Mouse (Mus musculus): ENCODE results near the gene Tnnc2. TPM values are rescaled to one million over a fixed set of nuclear protein-coding genes. Genes with fewer than 3 reads are reported as not detected.

Gene Tnnc2
- polyA plus RNA-seq, 1 experiment from 2014 or later, result 51.1 TPM

DNA sequence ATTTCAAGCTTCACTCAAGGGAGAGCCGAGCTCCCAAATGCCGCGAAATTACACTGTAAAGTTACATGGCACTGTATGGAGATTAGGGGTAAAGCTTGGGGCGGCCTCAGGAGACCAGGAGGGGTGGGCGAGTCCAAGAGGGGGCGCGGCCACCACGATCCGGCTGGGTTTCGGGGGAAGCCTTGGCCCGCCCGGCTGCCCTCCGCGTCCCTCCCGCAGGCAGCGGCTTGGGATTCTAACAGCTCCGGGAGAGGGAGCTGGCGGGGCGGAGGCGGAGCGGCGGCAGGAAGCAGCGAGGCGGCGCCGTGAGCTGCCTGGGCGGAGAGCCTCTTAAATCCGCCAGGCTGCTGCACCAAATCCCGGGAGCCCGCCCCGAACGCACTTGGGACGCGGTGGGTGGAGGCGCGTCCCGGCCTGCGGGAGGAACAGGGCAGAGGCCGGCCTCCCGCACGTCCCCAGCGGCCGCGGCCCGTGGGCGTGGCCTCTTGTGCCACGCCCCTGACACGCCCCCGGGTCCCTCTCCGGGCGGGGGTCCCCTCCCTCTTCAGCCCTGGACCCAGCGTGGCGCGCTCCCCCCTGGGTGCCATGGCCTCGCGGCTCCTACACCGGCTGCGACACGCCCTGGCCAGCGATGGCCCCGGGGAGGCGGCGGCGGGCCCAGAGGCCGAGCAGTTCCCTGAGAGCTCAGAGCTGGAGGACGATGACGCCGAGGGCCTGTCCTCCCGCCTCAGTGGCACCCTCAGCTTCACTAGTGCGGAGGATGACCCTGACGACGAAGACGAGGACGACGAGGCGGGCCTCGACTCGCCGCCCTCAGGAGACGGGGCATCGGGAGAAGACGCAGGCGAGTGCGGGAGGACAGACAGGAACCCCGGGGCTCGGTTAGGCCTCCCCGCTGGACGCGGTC, 6.0 kb upstream of the Tnnc2 start, which contains the start of gene Snx21:
Gene Snx21 (plus strand): TSS at position 343 of the 907 bp plus-strand sequence.
- Histone ChIP-seq H3K9me3 (replicated peaks) (no peaks in the 10 kb centered on the region), H3K4me1 (replicated peaks) (peaks cover 54% of the 10 kb centered on the region), H3K4me3 (replicated peaks) (peak within 1 kb of the TSS; percentile 68), H3K27me3 (peaks cover 45% of the 10 kb centered on the region), H3K27ac (replicated peaks) (peak within 1 kb of the TSS; percentile 87), H3K36me3 (replicated peaks) (peaks cover 16% of the 10 kb centered on the region), H3K4me2 (peak within 1 kb of the TSS; percentile 99), H3K9ac (peak within 1 kb of the TSS; percentile 74)
- WGBS (ENCODE audit: insufficient replicate concordance), result under 1% methylated on average over 89 of the region's 89 CpGs
- ATAC-seq (ENCODE audit: insufficient read depth), result peak; percentile 88

- Histone ChIP-seq H3K27me3 (peaks cover 53% of the 10 kb centered on the region), H3K4me2 (peak overlapping the region; percentile 99), H3K9ac (peak overlapping the region; percentile 74), H3K4me3 (replicated peaks) (peak overlapping the region; percentile 68), H3K36me3 (replicated peaks) (peaks cover 15% of the 10 kb centered on the region), H3K27ac (replicated peaks) (peak overlapping the region; percentile 87), H3K9me3 (replicated peaks) (no peaks in the 10 kb centered on the region), H3K4me1 (replicated peaks) (peaks cover 49% of the 10 kb centered on the region)
- no peak for ATAC-seq (ENCODE audit: insufficient read depth)
- WGBS (ENCODE audit: insufficient replicate concordance), result 5% methylated on average over 7 of the region's 7 CpGs
These were observed 5.2 kb upstream of the Tnnc2 start for GRCm38 (mm10) chr2:164784869-164785420.

DNA sequence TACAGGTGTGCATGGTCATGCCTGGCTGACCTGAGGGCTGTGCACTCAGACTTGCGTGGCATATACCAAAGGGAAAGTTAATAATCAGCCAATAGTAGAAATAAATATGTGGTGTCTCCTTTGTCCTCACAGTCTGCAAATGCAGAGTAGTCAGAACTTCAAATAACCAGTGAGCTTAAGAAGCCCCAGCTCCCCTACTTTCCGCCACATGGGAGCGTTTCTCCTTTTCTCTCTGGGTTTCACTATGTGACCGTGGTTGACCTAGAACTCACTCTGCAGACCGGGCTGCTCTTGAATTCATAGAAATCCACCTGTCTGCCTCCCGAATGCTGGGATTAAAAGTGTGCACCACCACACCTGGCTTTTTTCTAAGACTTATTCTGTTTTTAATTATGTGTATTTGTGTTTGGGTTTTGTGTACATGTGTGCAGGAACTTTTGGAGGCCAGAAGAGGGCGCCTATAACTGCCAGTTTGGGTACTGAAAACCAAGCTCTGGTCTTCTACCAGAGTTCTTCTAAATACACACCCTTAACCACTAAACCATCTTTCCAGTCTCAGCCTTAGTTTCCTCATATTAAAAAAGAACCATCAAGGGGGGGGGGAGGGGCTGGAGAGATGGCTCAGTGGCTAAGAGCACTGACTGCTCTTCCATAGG, 4.3 kb upstream of the Tnnc2 start:
- Histone ChIP-seq H3K27ac (replicated peaks) (no peak overlapping the region), H3K27me3 (peaks cover 62% of the 10 kb centered on the region), H3K36me3 (replicated peaks) (0 out of 2 replicates have a peak, but pooled peaks cover 8% of the 10 kb centered on the region), H3K4me2 (no peak overlapping the region), H3K4me1 (replicated peaks) (peaks cover 48% of the 10 kb centered on the region), H3K4me3 (replicated peaks) (no peak overlapping the region), H3K9me3 (replicated peaks) (no peaks in the 10 kb centered on the region), H3K9ac (no peak overlapping the region)
- ATAC-seq (ENCODE audit: insufficient read depth), result no peak
- 70% methylated on average over 7 of the region's 7 CpGs for WGBS (ENCODE audit: insufficient replicate concordance)

GRCm38 (mm10) chr2:164781876-164782275, 2.1 kb upstream of the Tnnc2 start:
- H3K4me3 ChIP-seq (replicated peaks), result no peak overlapping the region
- H3K36me3 ChIP-seq (replicated peaks), result no peaks in the 10 kb centered on the region
- no peak overlapping the region for H3K4me2 ChIP-seq
- no peak for ATAC-seq (ENCODE audit: insufficient read depth)
- no peak overlapping the region for H3K9ac ChIP-seq
- 61% methylated on average over 4 of the region's 4 CpGs for WGBS (ENCODE audit: insufficient replicate concordance)
- H3K27ac ChIP-seq (replicated peaks), result no peak overlapping the region
- H3K4me1 ChIP-seq (replicated peaks), result peaks cover 29% of the 10 kb centered on the region
- peaks cover 79% of the 10 kb centered on the region for H3K27me3 ChIP-seq
- no peaks in the 10 kb centered on the region for H3K9me3 ChIP-seq (replicated peaks)

DNA sequence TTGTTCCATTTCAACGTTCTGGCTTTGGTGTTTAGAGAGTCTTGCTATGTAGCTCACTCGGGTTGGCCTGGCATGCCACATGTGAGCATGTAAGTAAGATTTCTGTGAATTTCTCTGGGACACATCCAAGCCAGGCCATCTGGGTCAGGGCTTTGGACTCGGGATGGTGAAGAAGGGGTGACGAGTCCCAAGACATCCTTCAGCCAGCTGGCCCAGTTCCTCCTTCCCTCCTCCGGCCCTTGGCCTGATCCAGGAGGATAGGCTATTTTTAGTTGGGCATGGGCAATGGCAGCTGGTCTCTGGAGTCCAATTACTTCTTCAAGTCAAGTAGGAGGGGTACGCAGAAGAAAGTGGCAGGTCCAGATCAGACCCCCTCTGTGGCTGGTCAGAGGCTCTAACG, 958 bp downstream of the Tnnc2 start:
- no peaks in the 10 kb centered on the region for H3K9me3 ChIP-seq (replicated peaks)
- H3K4me1 ChIP-seq (replicated peaks), result peaks cover 14% of the 10 kb centered on the region
- 0 out of 2 replicates have a peak, but pooled peaks cover under 1% of the 10 kb centered on the region for H3K36me3 ChIP-seq (replicated peaks)
- no peak for ATAC-seq (ENCODE audit: insufficient read depth)
- no peak overlapping the region for H3K27ac ChIP-seq (replicated peaks)
- 73% methylated on average over 7 of the region's 7 CpGs for WGBS (ENCODE audit: insufficient replicate concordance)
- no peak overlapping the region for H3K4me2 ChIP-seq
- H3K4me3 ChIP-seq (replicated peaks), result no peak overlapping the region
- H3K27me3 ChIP-seq, result peaks cover 66% of the 10 kb centered on the region
- H3K9ac ChIP-seq, result no peak overlapping the region

DNA sequence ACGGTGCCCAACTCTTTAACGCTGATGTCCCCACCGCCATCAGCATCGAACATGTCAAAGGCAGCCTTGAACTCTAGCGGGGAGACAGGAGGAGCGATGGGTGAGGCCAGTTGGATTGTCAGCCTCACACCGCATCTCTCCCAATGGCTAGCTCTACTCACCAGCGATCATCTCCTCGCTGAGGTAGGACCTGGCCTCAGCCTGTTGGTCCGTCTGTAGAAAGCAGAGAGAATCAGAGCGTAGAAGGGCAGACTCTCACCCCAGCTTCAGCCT, 1.8 kb downstream of the Tnnc2 start:
- WGBS (ENCODE audit: insufficient replicate concordance), result 82% methylated on average over 11 of the region's 11 CpGs
- H3K4me2 ChIP-seq, result no peak overlapping the region
- no peak overlapping the region for H3K4me3 ChIP-seq (replicated peaks)
- peaks cover 62% of the 10 kb centered on the region for H3K27me3 ChIP-seq
- ATAC-seq (ENCODE audit: insufficient read depth), result no peak
- peaks cover 9% of the 10 kb centered on the region for H3K36me3 ChIP-seq (replicated peaks)
- no peak overlapping the region for H3K27ac ChIP-seq (replicated peaks)
- H3K4me1 ChIP-seq (replicated peaks), result peaks cover 22% of the 10 kb centered on the region
- H3K9me3 ChIP-seq (replicated peaks), result no peaks in the 10 kb centered on the region
- H3K9ac ChIP-seq, result no peak overlapping the region

DNA sequence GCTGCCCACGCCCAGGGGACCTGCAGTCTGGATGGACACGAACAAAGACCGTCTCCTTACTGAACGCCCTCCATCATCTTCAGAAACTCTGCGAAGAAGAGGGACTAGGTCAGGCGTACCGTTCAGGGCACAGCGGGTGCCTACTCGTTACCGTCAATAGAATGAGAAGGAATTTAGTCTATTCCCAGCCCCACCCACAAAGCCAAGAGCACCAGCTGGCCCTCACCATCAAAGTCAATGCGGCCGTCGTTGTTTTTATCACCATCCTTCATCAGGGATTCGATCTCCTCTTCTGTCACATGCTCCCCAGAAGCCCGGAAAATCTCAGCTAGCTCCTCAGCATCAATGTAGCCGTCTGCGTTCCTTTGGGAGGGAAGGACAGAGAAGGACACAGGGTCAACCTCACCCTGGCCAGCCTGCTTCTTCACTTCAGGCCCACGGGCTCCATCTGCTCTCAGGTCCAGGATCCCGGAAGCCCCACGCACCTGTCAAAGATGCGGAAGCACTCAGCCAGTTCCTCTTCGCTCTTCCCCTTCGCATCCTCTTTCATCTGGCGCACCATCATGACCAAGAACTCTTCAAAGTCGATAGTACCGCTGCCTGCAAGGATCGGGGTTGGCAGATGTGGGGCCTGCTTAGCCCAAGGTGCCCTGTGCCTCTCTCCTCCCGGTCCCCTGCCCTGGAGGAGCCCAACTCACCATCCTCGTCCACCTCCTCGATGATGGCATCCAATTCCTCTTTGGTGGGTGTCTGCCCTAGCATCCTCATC, 2.3 kb downstream of the Tnnc2 start:
- peaks cover 14% of the 10 kb centered on the region for H3K36me3 ChIP-seq (replicated peaks)
- no peaks in the 10 kb centered on the region for H3K9me3 ChIP-seq (replicated peaks)
- no peak overlapping the region for H3K4me2 ChIP-seq
- ATAC-seq (ENCODE audit: insufficient read depth), result no peak
- no peak overlapping the region for H3K9ac ChIP-seq
- H3K4me3 ChIP-seq (replicated peaks), result no peak overlapping the region
- H3K4me1 ChIP-seq (replicated peaks), result peaks cover 28% of the 10 kb centered on the region
- WGBS (ENCODE audit: insufficient replicate concordance), result 69% methylated on average over 30 of the region's 30 CpGs
- peaks cover 58% of the 10 kb centered on the region for H3K27me3 ChIP-seq
- no peak overlapping the region for H3K27ac ChIP-seq (replicated peaks)

GRCm38 (mm10) chr2:164776801-164777200, 3.0 kb downstream of the Tnnc2 start:
- Histone ChIP-seq H3K4me3 (replicated peaks) (no peak overlapping the region), H3K9me3 (replicated peaks) (no peaks in the 10 kb centered on the region), H3K4me2 (no peak overlapping the region), H3K4me1 (replicated peaks) (peaks cover 34% of the 10 kb centered on the region), H3K36me3 (replicated peaks) (peaks cover 20% of the 10 kb centered on the region), H3K27ac (replicated peaks) (no peak overlapping the region), H3K27me3 (peaks cover 57% of the 10 kb centered on the region), H3K9ac (no peak overlapping the region)
- no peak for ATAC-seq (ENCODE audit: insufficient read depth)
- WGBS (ENCODE audit: insufficient replicate concordance), result 55% methylated on average over 17 of the region's 17 CpGs

- 77% methylated on average over 6 of the region's 6 CpGs for WGBS (ENCODE audit: insufficient replicate concordance)
- H3K9ac ChIP-seq, result no peak overlapping the region
These were observed 3.6 kb downstream of the Tnnc2 start for GRCm38 (mm10) chr2:164776130-164776529.

DNA sequence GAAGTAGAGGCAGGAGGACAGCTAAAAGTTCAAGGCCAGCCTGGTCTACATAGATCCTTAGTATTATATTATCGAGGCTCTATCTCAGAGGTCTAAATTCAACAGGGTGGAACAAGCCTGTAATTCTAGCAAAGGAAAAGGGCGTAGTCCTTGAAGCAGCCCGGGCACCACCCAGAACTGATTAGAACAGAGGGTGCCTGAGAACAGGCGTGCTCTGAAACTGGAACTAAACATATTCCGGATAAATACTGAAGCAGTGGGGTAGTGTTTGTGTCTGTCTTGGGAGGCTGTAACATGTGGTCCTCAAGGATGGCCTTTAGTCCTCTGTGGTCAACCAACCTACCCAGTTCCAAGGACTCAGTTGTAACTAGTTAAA, 5.8 kb downstream of the Tnnc2 start:
- ATAC-seq (ENCODE audit: insufficient read depth), result peak; percentile 43
- Histone ChIP-seq H3K4me1 (replicated peaks) (peaks cover 52% of the 10 kb centered on the region), H3K9me3 (replicated peaks) (no peaks in the 10 kb centered on the region), H3K27me3 (peaks cover 36% of the 10 kb centered on the region), H3K4me3 (replicated peaks) (peak overlapping the region; percentile 93), H3K27ac (replicated peaks) (peak overlapping the region; percentile 94), H3K9ac (peak overlapping the region; percentile 53), H3K36me3 (replicated peaks) (peaks cover 35% of the 10 kb centered on the region), H3K4me2 (peak overlapping the region; percentile 82)
- 12% methylated on average over 5 of the region's 5 CpGs for WGBS (ENCODE audit: insufficient replicate concordance)

More at GRCm38 (mm10) chr2:164776130-164776529, 3.6 kb downstream of the Tnnc2 start:
- H3K4me1 ChIP-seq (replicated peaks), result peaks cover 40% of the 10 kb centered on the region
- H3K27me3 ChIP-seq, result peaks cover 55% of the 10 kb centered on the region
- no peaks in the 10 kb centered on the region for H3K9me3 ChIP-seq (replicated peaks)
- H3K27ac ChIP-seq (replicated peaks), result no peak overlapping the region
- H3K4me3 ChIP-seq (replicated peaks), result no peak overlapping the region
- no peak for ATAC-seq (ENCODE audit: insufficient read depth)
- H3K4me2 ChIP-seq, result no peak overlapping the region
- H3K36me3 ChIP-seq (replicated peaks), result peaks cover 27% of the 10 kb centered on the region

Data from liver, embryonic 15.5 days (tissue).